Mouse (Mus musculus) bone marrow, adult 2 months (tissue): ENCODE results near the gene Rgs11.

Source experiments
- CTCF ChIP-seq: fragments of 200-500 bp; IDR thresholded peaks from 2 replicates; pipeline ENCODE4 v1.5.1; 2011; ENCODE audit warnings: low read length, control low read depth; ENCODE audit not compliant: control insufficient read depth, insufficient read depth
- POLR2A ChIP-seq: fragments of 200-500 bp; IDR thresholded peaks from 2 replicates; pipeline ENCODE4 v1.6.1; 2011; ENCODE audit warnings: low read depth, mild to moderate bottlenecking, control low read depth, low read length, borderline replicate concordance; ENCODE audit not compliant: control insufficient read depth

- TF ChIP-seq POLR2A: no peak
- no peak for TF ChIP-seq CTCF
Observed at GRCm38 (mm10) chr17:26178611-26179010, 24.1 kb upstream of the Rgs11 start.
